Mouse (Mus musculus): ENCODE results near the gene Olfr93.

GRCm38 (mm10) chr17:37093289-37093688 is 68.0 kb downstream of the Olfr93 start:
- TF ChIP-seq POLR2A (IDR thresholded peaks at IDR 0.05; ENCODE audit: low read depth, low read length) (no peak), CTCF (conservative IDR thresholded peaks at IDR 0.05; ENCODE audit: insufficient read depth, insufficient read length, low read depth, low read length) (no peak)

Data from kidney, adult 2 months (tissue).